Mouse (Mus musculus) neural tube, embryonic 14.5 days (tissue): ENCODE measurements around the gene Ric1. TPM values are rescaled to one million over a fixed set of nuclear protein-coding genes. Genes with fewer than 3 reads are reported as not detected.
"Not testable (repeated sequence)": the region's sequence is repeated elsewhere in the genome, so short reads cannot be mapped to it uniquely, and the experiment has no call there.

Source experiments
- ATAC-seq: fragments of 200-750 bp; cut with Nextera tagmentation; 2 replicates; pipeline ENCODE4 v1.8.0; 2017; ENCODE audit warnings: low read depth, mild to moderate bottlenecking, moderate TSS enrichment, moderate library complexity
- H3K27ac ChIP-seq: fragments of 300-500 bp; sonication (generic); 2 replicates; pipeline ENCODE4 v1.5.1; 2014; ENCODE audit warnings: low read depth, mild to moderate bottlenecking, control low read depth, low read length, moderate library complexity, mixed read lengths
- H3K27me3 ChIP-seq: fragments of 300-500 bp; sonication (generic); 2 replicates; pipeline ENCODE4 v1.6.1; 2014; ENCODE audit warnings: low read length; ENCODE audit not compliant: control insufficient read depth, insufficient read depth
- H3K36me3 ChIP-seq: fragments of 300-500 bp; sonication (generic); 2 replicates; pipeline ENCODE4 v1.6.1; 2014; ENCODE audit warnings: low read length, mixed read lengths; ENCODE audit not compliant: control insufficient read depth, insufficient read depth
- H3K4me1 ChIP-seq: fragments of 300-500 bp; sonication (generic); 2 replicates; pipeline ENCODE4 v1.6.1; 2014; ENCODE audit warnings: low read length; ENCODE audit not compliant: control insufficient read depth, insufficient read depth
- H3K4me2 ChIP-seq: fragments of 300-500 bp; sonication (generic); 2 replicates; pipeline ENCODE4 v1.6.1; 2014; ENCODE audit warnings: mild to moderate bottlenecking, low read depth, low read length, control low read depth
- H3K4me3 ChIP-seq: fragments of 300-500 bp; sonication (generic); 2 replicates; pipeline ENCODE4 v1.5.1; 2014; ENCODE audit warnings: low read depth, low read length, control low read depth, mixed read lengths
- H3K9ac ChIP-seq: fragments of 300-500 bp; sonication (generic); replicated peaks from 2 replicates; pipeline ENCODE4 v1.6.1; 2014; ENCODE audit warnings: low read depth, mild to moderate bottlenecking, control low read depth, low read length, mixed read lengths
- H3K9me3 ChIP-seq: fragments of 300-500 bp; sonication (generic); 2 replicates; pipeline ENCODE4 v1.6.1; 2016; ENCODE audit warnings: low read length; ENCODE audit not compliant: control insufficient read depth
- WGBS: fragments of 180-500 bp; shearing (Covaris S2); extraction: QIAGEN DNeasy Blood & Tissue Kit; methylation state at CpG from one replicate; pipeline ENCODE4 v1.1.7; 2014; 5-methylcytosine and 5-hydroxymethylcytosine counted together
- polyA plus RNA-seq: library from polyadenylated mRNA; unstranded; fragments of >200 nt; fragmentation: Nextera tagmentation; extraction: Ambion mirVana; gene quantifications from 2 replicates; pipeline ENCODE4 v1.2.1, GENCODE M21; 2014

Gene Ric1
- polyA plus RNA-seq, 1 experiment from 2014 or later, result 22.7 TPM

GRCm38 (mm10) chr19:29528568-29528967 is 6.5 kb downstream of the Ric1 start:
- Histone ChIP-seq H3K9me3 (0 out of 2 replicates have a peak, but pooled peaks cover 4% of the 10 kb centered on the region), H3K4me2 (no peak overlapping the region), H3K36me3 (no peaks in the 10 kb centered on the region), H3K27me3 (no peaks in the 10 kb centered on the region), H3K4me3 (no peak overlapping the region), H3K27ac (no peak overlapping the region), H3K4me1 (peaks cover 3% of the 10 kb centered on the region; the same call in 1 of the 2 replicates), H3K9ac (no peak overlapping the region)
- ATAC-seq, result no peak
- 95% methylated on average over 2 of the region's 2 CpGs for WGBS

- no peak for ATAC-seq
- Histone ChIP-seq H3K9me3 (0 out of 2 replicates have a peak, but pooled peaks cover under 1% of the 10 kb centered on the region), H3K27ac (no peak overlapping the region), H3K4me2 (no peak overlapping the region), H3K9ac (no peak overlapping the region), H3K4me1 (no peaks in the 10 kb centered on the region), H3K4me3 (no peak overlapping the region), H3K36me3 (no peaks in the 10 kb centered on the region), H3K27me3 (no peaks in the 10 kb centered on the region)
- WGBS, result 95% methylated on average over 5 of the region's 5 CpGs
These were observed 11.9 kb downstream of the Ric1 start for GRCm38 (mm10) chr19:29534030-29534429.

- no peak for ATAC-seq
- no peak overlapping the region for H3K4me2 ChIP-seq
- H3K9ac ChIP-seq, result no peak overlapping the region
- no peak overlapping the region for H3K27ac ChIP-seq
- H3K36me3 ChIP-seq, result no peaks in the 10 kb centered on the region
- 90% methylated on average over 8 of the region's 8 CpGs for WGBS
- H3K27me3 ChIP-seq, result no peaks in the 10 kb centered on the region
- H3K4me1 ChIP-seq, result no peaks in the 10 kb centered on the region
- no peaks in the 10 kb centered on the region for H3K9me3 ChIP-seq
- H3K4me3 ChIP-seq, result no peak overlapping the region
These were observed 20.3 kb downstream of the Ric1 start for GRCm38 (mm10) chr19:29542256-29542970.

- H3K4me1 ChIP-seq, result no peaks in the 10 kb centered on the region
- no peaks in the 10 kb centered on the region for H3K9me3 ChIP-seq
- WGBS, result 97% methylated on average over 6 of the region's 6 CpGs
- no peak overlapping the region for H3K4me3 ChIP-seq
- H3K4me2 ChIP-seq, result no peak overlapping the region
- H3K36me3 ChIP-seq, result no peaks in the 10 kb centered on the region
- no peaks in the 10 kb centered on the region for H3K27me3 ChIP-seq
- H3K27ac ChIP-seq, result no peak overlapping the region
- ATAC-seq, result no peak
- H3K9ac ChIP-seq, result no peak overlapping the region
These were observed 21.9 kb downstream of the Ric1 start for GRCm38 (mm10) chr19:29544026-29544425.

GRCm38 (mm10) chr19:29550618-29551017 is 28.5 kb downstream of the Ric1 start:
- Histone ChIP-seq H3K27me3 (no peaks in the 10 kb centered on the region), H3K27ac (no peak overlapping the region), H3K9ac (no peak overlapping the region), H3K4me3 (no peak overlapping the region), H3K4me2 (no peak overlapping the region), H3K36me3 (no peaks in the 10 kb centered on the region), H3K9me3 (no peaks in the 10 kb centered on the region), H3K4me1 (no peaks in the 10 kb centered on the region)
- no peak for ATAC-seq
- WGBS, result 90% methylated on average over 2 of the region's 2 CpGs

GRCm38 (mm10) chr19:29551128-29551527 is 29.0 kb downstream of the Ric1 start:
- ATAC-seq, result no peak
- Histone ChIP-seq H3K4me1 (no peaks in the 10 kb centered on the region), H3K27ac (no peak overlapping the region), H3K4me3 (no peak overlapping the region), H3K9ac (no peak overlapping the region), H3K4me2 (no peak overlapping the region), H3K9me3 (no peaks in the 10 kb centered on the region), H3K36me3 (no peaks in the 10 kb centered on the region), H3K27me3 (no peaks in the 10 kb centered on the region)
- 96% methylated on average over 1 of the region's 1 CpGs for WGBS

GRCm38 (mm10) chr19:29551980-29552379 is 29.9 kb downstream of the Ric1 start:
- H3K4me3 ChIP-seq, H3K27ac ChIP-seq, ATAC-seq, H3K4me2 ChIP-seq, H3K27me3 ChIP-seq, H3K9ac ChIP-seq, H3K36me3 ChIP-seq, H3K9me3 ChIP-seq, H3K4me1 ChIP-seq: not testable (repeated sequence)
- WGBS, result 97% methylated on average over 1 of the region's 1 CpGs

- not testable (repeated sequence) for H3K27me3 ChIP-seq, H3K4me2 ChIP-seq, H3K36me3 ChIP-seq, H3K9ac ChIP-seq, H3K9me3 ChIP-seq, ATAC-seq, H3K4me3 ChIP-seq, H3K27ac ChIP-seq, H3K4me1 ChIP-seq
- 93% methylated on average over 7 of the region's 7 CpGs for WGBS
These were observed 35.2 kb downstream of the Ric1 start for GRCm38 (mm10) chr19:29557171-29557845.

GRCm38 (mm10) chr19:29562166-29562565 is 40.1 kb downstream of the Ric1 start:
- ATAC-seq, result no peak
- H3K27ac ChIP-seq, result no peak overlapping the region
- H3K9ac ChIP-seq, result no peak overlapping the region
- no peaks in the 10 kb centered on the region for H3K4me1 ChIP-seq
- 84% methylated on average over 4 of the region's 4 CpGs for WGBS
- H3K27me3 ChIP-seq, result no peaks in the 10 kb centered on the region
- H3K9me3 ChIP-seq, result no peaks in the 10 kb centered on the region
- no peak overlapping the region for H3K4me3 ChIP-seq
- peaks cover 4% of the 10 kb centered on the region; the same call in 1 of the 2 replicates for H3K36me3 ChIP-seq
- H3K4me2 ChIP-seq, result no peak overlapping the region
